Mouse (Mus musculus): ENCODE measurements around the gene Cma1. TPM values are rescaled to one million over a fixed set of nuclear protein-coding genes. Genes with fewer than 3 reads are reported as not detected.

Cma1 gene
- total RNA-seq, 4 experiments from 2014 or later, result 0.99 to 3.0 (median 1.8) TPM

Other genes with a start within 250 kb of the Cma1 start
- under 1 TPM; 0.17 to 0.46 (median 0.30) TPM for gene Tgm1, start 230.7 kb downstream of the Cma1 start, total RNA-seq (2022)
- 10 to 100 TPM; 20.2 to 31.5 (median 26.1) TPM for gene Rabggta, start 222.4 kb downstream of the Cma1 start, total RNA-seq (2022)
- 10 to 100 TPM; 67.5 to 76.9 (median 71.0) TPM for gene Dhrs1, start 199.0 kb downstream of the Cma1 start, total RNA-seq (2022)
- 10 to 100 TPM; 17.7 to 20.5 (median 19.1) TPM for gene Nop9, start 199.0 kb downstream of the Cma1 start, total RNA-seq (2022)
- under 1 TPM in 2 of 4 experiments, not detected in 2; 0.31 to 0.49 TPM for gene Cideb, start 186.2 kb downstream of the Cma1 start, total RNA-seq (2022)
- under 1 TPM in 1 of 4 experiments, not detected in 3; 0.17 TPM for gene Ltb4r2, start 183.2 kb downstream of the Cma1 start, total RNA-seq (2022)
- under 1 TPM; 0.31 to 0.75 (median 0.43) TPM for gene Ltb4r1, start 178.7 kb downstream of the Cma1 start, total RNA-seq (2022)
- 1 to 10 TPM; 5.2 to 9.1 (median 7.8) TPM for gene Adcy4, start 160.6 kb downstream of the Cma1 start, total RNA-seq (2022)
- gene Ripk3, start 155.8 kb downstream of the Cma1 start, total RNA-seq (2022), result 1 to 10 TPM; 3.0 to 6.2 (median 5.8) TPM
- 10 to 100 TPM; 23.3 to 45.1 (median 31.1) TPM for gene Nfatc4, start 121.5 kb downstream of the Cma1 start, total RNA-seq (2022)
- 10 to 100 TPM; 14.3 to 23.2 (median 17.2) TPM for gene Nynrin, start 90.7 kb downstream of the Cma1 start, total RNA-seq (2022)
- gene Cbln3, start 60.3 kb downstream of the Cma1 start, total RNA-seq (2022), result under 1 TPM in 3 of 4 experiments, not detected in 1; 0.05 to 0.22 (median 0.06) TPM
- gene Khnyn, start 59.7 kb downstream of the Cma1 start, total RNA-seq (2022), result 10 to 100 TPM; 19.1 to 27.2 (median 25.1) TPM
- gene Sdr39u1, start 44.4 kb downstream of the Cma1 start, total RNA-seq (2022), result 10 to 100 TPM; 65.6 to 78.4 (median 73.2) TPM
- gene Cma2, start 6.3 kb upstream of the Cma1 start, total RNA-seq (2022), result under 1 TPM in 1 of 4 experiments, not detected in 3; 0.48 TPM
- not detected for gene Mcpt1, start 73.3 kb upstream of the Cma1 start, total RNA-seq (2022)
- gene Mcpt9, start 85.8 kb upstream of the Cma1 start, total RNA-seq (2022), result not detected
- gene Mcpt2, start 97.4 kb upstream of the Cma1 start, total RNA-seq (2022), result not detected
- 1 to 10 TPM in 3 of 4 experiments, under 1 TPM in 1; 0.74 to 3.0 (median 1.8) TPM for gene Mcpt4, start 117.6 kb upstream of the Cma1 start, total RNA-seq (2022)
- gene Mcpt8, start 140.6 kb upstream of the Cma1 start, total RNA-seq (2022), result not detected
- not detected for gene Ctsg, start 157.9 kb upstream of the Cma1 start, total RNA-seq (2022)
- not detected for gene Gzme, start 175.9 kb upstream of the Cma1 start, total RNA-seq (2022)
- not detected for gene Gzmd, start 187.9 kb upstream of the Cma1 start, total RNA-seq (2022)
- not detected for gene Gzmg, start 214.9 kb upstream of the Cma1 start, total RNA-seq (2022)
- not detected for gene Gzmn, start 229.9 kb upstream of the Cma1 start, total RNA-seq (2022)

Measured in adrenal gland, adult 8-10 months (tissue).